In the genomic region with DNA sequence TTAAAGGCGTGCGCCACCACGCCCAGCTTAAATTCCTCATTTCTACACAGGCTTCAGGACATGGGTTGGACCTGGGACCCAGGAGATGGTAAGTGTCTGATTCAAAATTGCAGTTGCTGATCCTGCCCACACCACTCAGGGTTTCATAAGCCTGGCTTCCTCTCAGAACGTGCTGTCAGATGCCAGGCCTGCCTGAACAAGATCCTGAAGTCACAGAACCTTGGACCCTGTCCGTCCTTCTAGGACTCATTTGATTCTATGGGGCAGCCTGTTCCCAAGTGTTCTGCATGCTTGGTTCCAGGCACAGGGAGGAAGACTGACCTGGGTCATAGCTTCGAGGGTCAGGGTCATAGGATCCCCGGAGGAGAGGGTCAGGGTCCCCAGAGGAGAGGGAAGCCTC, we compare ENCODE assay signal across 32 mouse cellular contexts. TPM values are rescaled to one million over a fixed set of nuclear protein-coding genes. Genes with fewer than 3 reads are reported as not detected.
DNase-seq lines count a peak whose midpoint lies in the region; ATAC-seq and TF ChIP-seq lines count a peak whose summit lies in the region.
"Had no signal": no experiment of that assay in that cellular context is flagged by ENCODE, and none has a peak within 500 bp of the region (broad histone marks: within the 10 kb centered on the region; RNA-seq: fewer than 3 reads in every experiment).

No protein-coding gene starts in this region.

- no peak overlapping the region for H3K9ac ChIP-seq in kidney, postnatal 0 days (ENCODE audit: low read depth, low read length)
- H3K9ac ChIP-seq in heart, adult 2 months (ENCODE audit: low read depth, low read length): no peak overlapping the region
- H3K9ac ChIP-seq: embryonic facial prominence, embryonic 12.5 days; heart, embryonic 15.5 days; limb, embryonic 12.5 days; lung, embryonic 15.5 days; midbrain, embryonic 12.5 days had no signal

- intact Hi-C loops in heart, adult 2 months (cut with DNase I): no loop called here
- intact Hi-C loops in gastrocnemius, adult 2 months (cut with DNase I): no loop called here

- peak; percentile 52; the same call in 1 of the 2 replicates for ATAC-seq in common myeloid progenitor, adult 5-6 weeks (replicated peaks; ENCODE audit: low read depth, poor library complexity, severe bottlenecking)
- ATAC-seq in kidney, postnatal 0 days (replicated peaks; ENCODE audit: low FRiP score, low read depth): peak; percentile 78
- ATAC-seq in megakaryocyte, adult 5-6 weeks (ENCODE audit: poor library complexity, severe bottlenecking): peak; percentile 62
- ATAC-seq: CD4-positive, CD25-positive, alpha-beta regulatory T cell, adult 4 months; forebrain, embryonic 14.5 days; hindbrain, postnatal 0 days; intestine, embryonic 16.5 days had no signal

- TF ChIP-seq POLR2A in kidney, adult 2 months (IDR thresholded peaks at IDR 0.05; ENCODE audit: low read depth, low read length): no peak
- TF ChIP-seq POLR2A in heart, adult 2 months (IDR thresholded peaks at IDR 0.05; ENCODE audit: insufficient read depth, low read depth, low read length): no peak

- H3K27ac ChIP-seq in kidney, adult 2 months (ENCODE audit: insufficient read depth, low read depth, low read length): peak overlapping the region; percentile 87
- peak overlapping the region; percentile 42 for H3K27ac ChIP-seq in kidney, postnatal 0 days
- H3K27ac ChIP-seq in heart, adult 2 months: no peak overlapping the region
- H3K27ac ChIP-seq in gastrocnemius, adult 2 months: no peak overlapping the region
- H3K27ac ChIP-seq: embryonic facial prominence, embryonic 12.5 days; heart, embryonic 10.5 days; heart, embryonic 15.5 days; hindbrain, postnatal 0 days; limb, embryonic 12.5 days; lung, embryonic 15.5 days; midbrain, embryonic 12.5 days had no signal

- no peak overlapping the region for H3K4me3 ChIP-seq in kidney, adult 2 months (ENCODE audit: insufficient read depth, low read depth, low read length)
- no peak overlapping the region for H3K4me3 ChIP-seq in kidney, postnatal 0 days (replicated peaks; ENCODE audit: low read depth, low read length)
- H3K4me3 ChIP-seq in heart, adult 2 months: no peak overlapping the region
- H3K4me3 ChIP-seq in gastrocnemius, adult 2 months: no peak overlapping the region
- H3K4me3 ChIP-seq: embryonic facial prominence, embryonic 12.5 days; heart, embryonic 10.5 days; heart, embryonic 15.5 days; limb, embryonic 12.5 days; lung, embryonic 15.5 days; megakaryocyte, embryonic 14.5 days; midbrain, embryonic 12.5 days had no signal

- H3K9me3 ChIP-seq in kidney, postnatal 0 days (replicated peaks; ENCODE audit: low read length): no peaks in the 10 kb centered on the region
- H3K9me3 ChIP-seq: embryonic facial prominence, embryonic 12.5 days; heart, embryonic 10.5 days; heart, embryonic 15.5 days; limb, embryonic 12.5 days; lung, embryonic 15.5 days; megakaryocyte, embryonic 14.5 days; midbrain, embryonic 12.5 days had no signal

- TF ChIP-seq EP300 in heart, adult 2 months (IDR thresholded peaks at IDR 0.05; ENCODE audit: insufficient read depth, low read depth, low read length): no peak

- 48% methylated on average over 7 of the region's 7 CpGs for WGBS in kidney, adult 2 months
- WGBS in kidney, postnatal 0 days: 56% methylated on average over 7 of the region's 7 CpGs
- WGBS in heart, adult 2 months: 78% methylated on average over 7 of the region's 7 CpGs

- peak; percentile 92 for DNase-seq in kidney, adult 2 months
- DNase-seq in kidney, postnatal 0 days (ENCODE audit: low spot score): no peak
- no peak for DNase-seq in heart, adult 2 months
- DNase-seq in natural killer cell, adult 2 months (ENCODE audit: low spot score in 2 of 2): no peak
- no peak for DNase-seq in gastrocnemius, adult 2 months
- DNase-seq: adrenal gland, postnatal 14 days; cerebellum, adult 2 months; cerebellum, postnatal 25 days; embryo, embryonic 11 days; gastrocnemius, postnatal 36 days had no signal

- no peak overlapping the region for H3K4me2 ChIP-seq in kidney, postnatal 0 days (ENCODE audit: low read length)
- H3K4me2 ChIP-seq: embryonic facial prominence, embryonic 12.5 days; heart, embryonic 15.5 days; limb, embryonic 12.5 days; liver, embryonic 11.5 days; lung, embryonic 15.5 days; midbrain, embryonic 12.5 days had no signal

- peaks cover 34% of the 10 kb centered on the region for H3K4me1 ChIP-seq in kidney, adult 2 months (ENCODE audit: control insufficient read depth, insufficient read depth, low read length)
- H3K4me1 ChIP-seq in kidney, postnatal 0 days (replicated peaks; ENCODE audit: insufficient read depth, low read length): 0 out of 2 replicates have a peak, but pooled peaks cover 10% of the 10 kb centered on the region
- H3K4me1 ChIP-seq in heart, adult 2 months (ENCODE audit: control insufficient read depth, insufficient read depth, low read length): no peaks in the 10 kb centered on the region
- H3K4me1 ChIP-seq: heart, embryonic 15.5 days; limb, embryonic 12.5 days; lung, embryonic 15.5 days; midbrain, embryonic 12.5 days had no signal

- no peaks in the 10 kb centered on the region for H3K79me2 ChIP-seq in heart, adult 2 months (replicated peaks; ENCODE audit: control insufficient read depth, insufficient read depth, low read length)

- H3K27me3 ChIP-seq in kidney, adult 2 months (replicated peaks; ENCODE audit: control insufficient read depth, insufficient read depth, low read length): no peaks in the 10 kb centered on the region
- H3K27me3 ChIP-seq in kidney, postnatal 0 days (ENCODE audit: insufficient read depth, low read length): no peaks in the 10 kb centered on the region
- H3K27me3 ChIP-seq in heart, adult 2 months (ENCODE audit: control insufficient read depth, insufficient read depth, low read length): no peaks in the 10 kb centered on the region
- H3K27me3 ChIP-seq: lung, embryonic 15.5 days had no signal

- no peaks in the 10 kb centered on the region; the same call in 1 of the 2 replicates for H3K36me3 ChIP-seq in kidney, adult 2 months (ENCODE audit: control insufficient read depth, insufficient read depth, low read length)
- H3K36me3 ChIP-seq in kidney, postnatal 0 days (ENCODE audit: insufficient read depth, low read length): no peaks in the 10 kb centered on the region
- H3K36me3 ChIP-seq in heart, adult 2 months (ENCODE audit: control insufficient read depth, insufficient read depth, low read length): no peaks in the 10 kb centered on the region
- H3K36me3 ChIP-seq: embryonic facial prominence, embryonic 12.5 days; heart, embryonic 10.5 days; heart, embryonic 15.5 days; limb, embryonic 12.5 days; lung, embryonic 15.5 days; midbrain, embryonic 12.5 days had no signal

- no peak for TF ChIP-seq CTCF in kidney, adult 2 months (conservative IDR thresholded peaks at IDR 0.05; ENCODE audit: insufficient read depth, insufficient read length, low read depth, low read length)
- TF ChIP-seq CTCF in kidney, postnatal 0 days (IDR thresholded peaks at IDR 0.05; ENCODE audit: low read depth): no peak
- no peak for TF ChIP-seq CTCF in heart, adult 2 months (IDR thresholded peaks at IDR 0.05)
- no peak for TF ChIP-seq CTCF in gastrocnemius, adult 2 months (IDR thresholded peaks at IDR 0.05)

RNA-seq across cellular contexts. Expression of gene 2610528J11Rik, which starts 6.8 kb away (rescaled TPM):
- total RNA-seq in common myeloid progenitor, adult 5-6 weeks (2017): not detected in 2 replicates
- 166 and 182 TPM in 2 replicates for polyA plus RNA-seq in kidney, adult 2 months (2012; rRNA removed)
- 63.3 and 66.5 TPM in 2 replicates for polyA plus RNA-seq in kidney, postnatal 0 days (2015; fragmentation: Nextera tagmentation; extraction: Ambion mirVana)
- total RNA-seq in megakaryocyte, adult 5-6 weeks (2015): not detected in 2 replicates
- total RNA-seq in megakaryocyte, adult 5-6 weeks (2017): not detected in 2 replicates
- not detected for total RNA-seq in heart, adult 2 months (2021)
- polyA plus RNA-seq in heart, adult 2 months (2012; rRNA removed): 0.37 TPM in 1 of 2 replicates, not detected in the other
- total RNA-seq in gastrocnemius, adult 2 months (2021): not detected
- total RNA-seq: gastrocnemius, adult 18-20 months; gastrocnemius, postnatal 36 days; heart, postnatal 25 days; hindbrain, postnatal 0 days; layer of hippocampus, adult 18-20 months; layer of hippocampus, postnatal 10 days; left cerebral cortex, adult 18-20 months; left cerebral cortex, postnatal 25 days had no signal
- polyA plus RNA-seq: CD4-positive, CD25-positive, alpha-beta regulatory T cell, adult 4 months; cerebellum, adult 2 months; forebrain, embryonic 14.5 days; hindbrain, postnatal 0 days; neural tube, embryonic 14.5 days had no signal

RNA-seq across cellular contexts. Expression of gene Tmem125, which starts 10.2 kb away (rescaled TPM):
- 0.14 TPM in 1 of 2 replicates, not detected in the other for total RNA-seq in common myeloid progenitor, adult 5-6 weeks (2017)
- polyA plus RNA-seq in kidney, adult 2 months (2012; rRNA removed): 30.3 and 44.7 TPM in 2 replicates
- 11.3 and 12.3 TPM in 2 replicates for polyA plus RNA-seq in kidney, postnatal 0 days (2015; fragmentation: Nextera tagmentation; extraction: Ambion mirVana)
- total RNA-seq in megakaryocyte, adult 5-6 weeks (2015): 0.18 TPM in 1 of 2 replicates, not detected in the other
- not detected in 2 replicates for total RNA-seq in megakaryocyte, adult 5-6 weeks (2017)
- total RNA-seq in heart, adult 2 months (2021): not detected
- 0.44 and 0.70 TPM in 2 replicates for polyA plus RNA-seq in heart, adult 2 months (2012; rRNA removed)
- total RNA-seq in gastrocnemius, adult 2 months (2021): not detected
- total RNA-seq: gastrocnemius, adult 18-20 months; gastrocnemius, postnatal 36 days had no signal
- polyA plus RNA-seq: CD4-positive, CD25-positive, alpha-beta regulatory T cell, adult 4 months; forebrain, embryonic 14.5 days; neural tube, embryonic 14.5 days; testis, adult 2 months had no signal

RNA-seq across cellular contexts. Expression of gene Tie1, which starts 43.7 kb away (rescaled TPM):
- 7.5 and 8.0 TPM in 2 replicates for total RNA-seq in common myeloid progenitor, adult 5-6 weeks (2017)
- polyA plus RNA-seq in kidney, adult 2 months (2012; rRNA removed): 44.5 and 51.8 TPM in 2 replicates
- polyA plus RNA-seq in kidney, postnatal 0 days (2015; fragmentation: Nextera tagmentation; extraction: Ambion mirVana): 45.6 and 49.4 TPM in 2 replicates
- 0.27 and 0.34 TPM in 2 replicates for total RNA-seq in megakaryocyte, adult 5-6 weeks (2015)
- 0.16 and 0.26 TPM in 2 replicates for total RNA-seq in megakaryocyte, adult 5-6 weeks (2017)
- total RNA-seq in heart, adult 2 months (2021): 10 to 100 TPM; 59.8 to 63.3 TPM
- polyA plus RNA-seq in heart, adult 2 months (2012; rRNA removed): 66.8 and 82.3 TPM in 2 replicates
- total RNA-seq in gastrocnemius, adult 2 months (2021): 10 to 100 TPM; 12.6 to 18.5 TPM

Comparison
In these comparisons a context has a peak if more than half of its experiments do, and no peak if none do; other contexts are left out.
1. H3K27ac ChIP-seq: peak in kidney, adult 2 months (single experiment) and kidney, postnatal 0 days (single experiment); none in heart, adult 2 months (single experiment) and gastrocnemius, adult 2 months (single experiment).
2. Peak in every context shown above with its lines, with median percentiles within 50 percentile points of each other: ATAC-seq.